Mouse (Mus musculus) left cerebral cortex, adult 2 months (tissue): ENCODE measurements around the gene Dhx8. TPM values are rescaled to one million over a fixed set of nuclear protein-coding genes. Genes with fewer than 3 reads are reported as not detected.

Source experiments
- DNase-seq, 2 experiments: peaks; one replicate each; pipeline ENCODE4 v3.0.0; 2021 to 2022; ENCODE audit warnings: low spot score in 2 of 2, mixed read lengths in 1 of 2; ENCODE audit errors: extremely low spot score in 1 of 2
- H3K27ac ChIP-seq: fragments of 200-600 bp; 2 replicates; pipeline ENCODE4 v1.8.1; 2022
- H3K4me3 ChIP-seq: fragments of 200-600 bp; 2 replicates; pipeline ENCODE4 v1.8.1; 2022
- CTCF ChIP-seq: fragments of 200-600 bp; IDR thresholded peaks from 2 replicates; pipeline ENCODE4 v1.8.1; 2022; ENCODE audit warnings: antibody characterized with exemption, mild to moderate bottlenecking, moderate library complexity
- intact Hi-C: fragments of 180-260 bp; cut with DNase I; formaldehyde crosslinking; loops from one replicate; pipeline ENCODE4 v1.15.1; 2025
- total RNA-seq, 2 experiments: library from RNA; stranded (reverse); gene quantifications; 2 replicates each; pipeline ENCODE4 v1.2.3; 2021

Dhx8 gene
- total RNA-seq, 2 experiments from 2014 or later: 36.8 to 39.3 TPM

GRCm38 (mm10) chr11:101758431-101758830 lies 25.7 kb downstream of the Dhx8 start:
- Histone ChIP-seq H3K4me3 (no peak overlapping the region), H3K27ac (no peak overlapping the region)
- intact Hi-C loops: loop anchor here (5.0 kb wide), 1 partner anchor 191 kb away; no protein-coding TSS in a partner anchor
- TF ChIP-seq CTCF: no peak
- DNase-seq: peak in 1 of 2 experiments; percentile 37

GRCm38 (mm10) chr11:101759530-101759929 lies 26.8 kb downstream of the Dhx8 start:
- no peak for DNase-seq
- H3K4me3 ChIP-seq: no peak overlapping the region
- intact Hi-C loops: loop anchor here (5.0 kb wide), 1 partner anchor 192 kb away; no protein-coding TSS in a partner anchor
- TF ChIP-seq CTCF: no peak
- H3K27ac ChIP-seq: no peak overlapping the region

GRCm38 (mm10) chr11:101763723-101764122 lies 31.0 kb downstream of the Dhx8 start:
- peak; percentile 85 for TF ChIP-seq CTCF
- intact Hi-C loops: loop anchor here (1.0 to 2.0 kb wide), 3 partner anchors 43 to 147 kb away; no protein-coding TSS in a partner anchor
- DNase-seq: no peak
- no peak overlapping the region for H3K27ac ChIP-seq
- no peak overlapping the region for H3K4me3 ChIP-seq

- intact Hi-C loops: loop anchor here (2.0 kb wide), 1 partner anchor 42 kb away; no protein-coding TSS in a partner anchor
- no peak overlapping the region for H3K27ac ChIP-seq
- no peak overlapping the region for H3K4me3 ChIP-seq
- TF ChIP-seq CTCF: no peak
- no peak for DNase-seq
Observed at GRCm38 (mm10) chr11:101764546-101764945, 31.8 kb downstream of the Dhx8 start.

GRCm38 (mm10) chr11:101767326-101767725 lies 34.6 kb downstream of the Dhx8 start:
- Histone ChIP-seq H3K4me3 (no peak overlapping the region), H3K27ac (no peak overlapping the region)
- TF ChIP-seq CTCF: no peak
- intact Hi-C loops: no loop called here
- no peak for DNase-seq

- H3K4me3 ChIP-seq: no peak overlapping the region
- DNase-seq: no peak
- intact Hi-C loops: no loop called here
- TF ChIP-seq CTCF: no peak
- H3K27ac ChIP-seq: no peak overlapping the region
Observed at GRCm38 (mm10) chr11:101768721-101769120, 36.0 kb downstream of the Dhx8 start.

- TF ChIP-seq CTCF: no peak
- H3K4me3 ChIP-seq: no peak overlapping the region
- DNase-seq: no peak
- intact Hi-C loops: no loop called here
- no peak overlapping the region for H3K27ac ChIP-seq
Observed at GRCm38 (mm10) chr11:101770266-101770665, 37.5 kb downstream of the Dhx8 start.

- intact Hi-C loops: no loop called here
- TF ChIP-seq CTCF: no peak
- no peak overlapping the region for H3K4me3 ChIP-seq
- DNase-seq: no peak
- no peak overlapping the region for H3K27ac ChIP-seq
Observed at GRCm38 (mm10) chr11:101772027-101772426, 39.3 kb downstream of the Dhx8 start.

- intact Hi-C loops: no loop called here
- Histone ChIP-seq H3K27ac (no peak overlapping the region), H3K4me3 (peak overlapping the region; percentile 11)
- DNase-seq: no peak
- no peak for TF ChIP-seq CTCF
Observed at GRCm38 (mm10) chr11:101772449-101772848, 39.7 kb downstream of the Dhx8 start.

GRCm38 (mm10) chr11:101776846-101777245 lies 44.1 kb downstream of the Dhx8 start:
- DNase-seq: no peak
- Histone ChIP-seq H3K4me3 (no peak overlapping the region), H3K27ac (no peak overlapping the region)
- intact Hi-C loops: no loop called here
- no peak for TF ChIP-seq CTCF

GRCm38 (mm10) chr11:101783135-101783534 lies 50.4 kb downstream of the Dhx8 start:
- no peak for DNase-seq

GRCm38 (mm10) chr11:101783584-101783983 lies 50.9 kb downstream of the Dhx8 start:
- peak overlapping the region; percentile 55; the same call in 1 of the 2 replicates for H3K27ac ChIP-seq
- H3K4me3 ChIP-seq: peak overlapping the region; percentile 60

More at GRCm38 (mm10) chr11:101783135-101783534, 50.4 kb downstream of the Dhx8 start:
- Histone ChIP-seq H3K4me3 (no peak overlapping the region), H3K27ac (no peak overlapping the region)
- intact Hi-C loops: no loop called here
- TF ChIP-seq CTCF: no peak

GRCm38 (mm10) chr11:101784072-101784471 lies 51.4 kb downstream of the Dhx8 start:
- intact Hi-C loops: no loop called here
- TF ChIP-seq CTCF: no peak
- peak overlapping the region; percentile 55 for H3K27ac ChIP-seq
- DNase-seq: no peak
- H3K4me3 ChIP-seq: peak overlapping the region; percentile 60

More at GRCm38 (mm10) chr11:101783584-101783983, 50.9 kb downstream of the Dhx8 start:
- intact Hi-C loops: no loop called here
- DNase-seq: no peak
- no peak for TF ChIP-seq CTCF
